Mouse (Mus musculus): ENCODE measurements around the gene Il11. TPM values are rescaled to one million over a fixed set of nuclear protein-coding genes. Genes with fewer than 3 reads are reported as not detected.

The Il11 gene
- polyA plus RNA-seq, 1 experiment from 2014 or later: not detected

DNA sequence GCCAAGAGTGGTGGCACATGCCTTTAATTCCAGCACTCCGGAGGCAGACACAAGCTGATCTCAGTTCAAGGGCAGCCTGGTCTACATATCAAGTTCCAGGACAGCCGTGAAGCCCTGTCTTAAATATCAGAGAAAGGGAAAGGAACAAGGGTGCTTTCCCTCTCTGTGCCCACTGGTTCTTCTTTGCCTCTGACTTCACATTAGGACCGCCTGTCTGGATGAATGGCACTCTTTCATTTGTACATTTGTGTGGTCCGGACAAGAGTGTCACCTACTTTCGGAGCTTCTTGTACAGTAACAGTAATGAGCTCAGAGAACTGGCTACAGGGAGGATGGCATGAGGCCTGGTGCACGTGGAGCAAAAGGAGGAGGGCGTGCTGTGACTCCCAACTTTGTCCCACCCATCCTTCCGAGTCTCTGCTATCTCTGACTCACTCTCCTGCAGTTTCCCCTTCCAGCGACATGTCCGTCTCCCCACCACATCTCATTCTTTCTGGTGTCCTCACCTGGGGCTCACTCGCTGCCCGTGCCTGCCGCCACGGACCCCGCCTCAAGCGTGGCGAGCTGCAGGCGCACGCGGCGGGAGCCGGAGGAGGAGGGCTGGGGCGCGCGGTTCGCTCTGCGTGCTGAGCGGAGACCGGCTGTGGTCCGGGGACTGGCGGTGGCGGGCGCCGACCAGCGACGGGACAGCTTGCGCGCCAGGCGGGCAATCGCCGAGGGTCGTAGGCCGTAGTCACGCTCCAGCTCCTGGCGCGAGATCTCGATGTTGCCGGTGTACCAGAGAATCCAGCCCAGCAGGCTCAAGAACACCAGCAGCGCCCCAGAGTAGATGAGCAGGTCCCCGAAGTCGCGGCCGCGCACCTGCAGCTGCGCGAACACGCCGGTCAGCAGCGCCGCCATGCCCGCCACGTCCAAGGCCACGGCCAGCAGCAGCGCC lies 6.1 kb upstream of the Il11 start:
- DNase-seq (peak; percentile 79), ATAC-seq (ENCODE audit: insufficient read depth) (peak; percentile 44)
- Histone ChIP-seq H3K9ac (peak overlapping the region; percentile 80), H3K4me1 (ENCODE audit: insufficient read depth) (0 out of 2 replicates have a peak, but pooled peaks cover 5% of the 10 kb centered on the region), H3K4me2 (peak overlapping the region; percentile 94), H3K4me3 (ENCODE audit: low read depth, low read length) (peak overlapping the region; percentile 58), H3K9me3 (ENCODE audit: low read depth, low read length) (no peaks in the 10 kb centered on the region), H3K27me3 (ENCODE audit: insufficient read depth, low read length) (peaks cover 6% of the 10 kb centered on the region; the same call in 1 of the 2 replicates), H3K27ac (ENCODE audit: low read depth) (peak overlapping the region; percentile 88), H3K36me3 (ENCODE audit: insufficient read depth) (peaks cover 3% of the 10 kb centered on the region)
- peak; percentile 14; the same call in 1 of the 2 replicates for TF ChIP-seq CTCF (IDR thresholded peaks at IDR 0.05; ENCODE audit: low read depth)
- WGBS: 2% methylated on average over 64 of the region's 64 CpGs

DNA sequence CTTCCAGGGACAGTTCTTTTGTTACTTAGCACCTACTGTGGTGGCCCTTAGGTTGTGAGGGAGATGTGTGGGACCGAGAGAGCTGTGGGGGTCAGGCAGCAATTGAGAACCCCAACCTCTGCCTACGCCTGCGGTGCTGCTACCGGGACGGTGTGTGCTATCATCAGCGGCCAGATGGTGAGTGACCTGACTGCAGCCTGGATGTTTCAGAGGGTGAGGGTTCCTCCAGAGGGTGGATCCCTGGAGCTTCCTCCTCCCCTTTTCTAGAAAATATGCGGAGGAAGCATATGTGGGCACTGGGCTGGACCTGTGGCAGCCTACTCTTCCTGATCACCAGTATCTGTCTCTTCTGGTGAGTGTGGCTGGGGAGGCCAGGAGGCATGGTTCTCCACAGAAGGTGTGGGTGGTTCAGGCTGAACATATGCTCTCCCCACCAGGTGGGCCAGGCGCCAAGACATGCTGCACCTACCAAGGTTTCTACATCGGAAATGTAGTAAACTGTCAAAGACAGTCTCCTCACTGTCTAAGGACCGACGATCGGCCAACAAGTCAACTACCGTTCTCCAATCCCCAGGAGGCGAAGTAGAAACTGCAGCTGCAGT lies 1.1 kb upstream of the Il11 start:
- Histone ChIP-seq H3K4me1 (ENCODE audit: insufficient read depth) (peaks cover 8% of the 10 kb centered on the region; the same call in 1 of the 2 replicates), H3K9ac (no peak overlapping the region), H3K36me3 (ENCODE audit: insufficient read depth) (no peaks in the 10 kb centered on the region), H3K27me3 (ENCODE audit: insufficient read depth, low read length) (peaks cover 4% of the 10 kb centered on the region; the same call in 1 of the 2 replicates), H3K4me2 (no peak overlapping the region), H3K4me3 (ENCODE audit: low read depth, low read length) (no peak overlapping the region), H3K9me3 (ENCODE audit: low read depth, low read length) (no peaks in the 10 kb centered on the region), H3K27ac (ENCODE audit: low read depth) (no peak overlapping the region)
- ATAC-seq (ENCODE audit: insufficient read depth): no peak
- TF ChIP-seq CTCF (IDR thresholded peaks at IDR 0.05; ENCODE audit: low read depth): no peak
- no peak for DNase-seq
- 71% methylated on average over 14 of the region's 14 CpGs for WGBS

DNA sequence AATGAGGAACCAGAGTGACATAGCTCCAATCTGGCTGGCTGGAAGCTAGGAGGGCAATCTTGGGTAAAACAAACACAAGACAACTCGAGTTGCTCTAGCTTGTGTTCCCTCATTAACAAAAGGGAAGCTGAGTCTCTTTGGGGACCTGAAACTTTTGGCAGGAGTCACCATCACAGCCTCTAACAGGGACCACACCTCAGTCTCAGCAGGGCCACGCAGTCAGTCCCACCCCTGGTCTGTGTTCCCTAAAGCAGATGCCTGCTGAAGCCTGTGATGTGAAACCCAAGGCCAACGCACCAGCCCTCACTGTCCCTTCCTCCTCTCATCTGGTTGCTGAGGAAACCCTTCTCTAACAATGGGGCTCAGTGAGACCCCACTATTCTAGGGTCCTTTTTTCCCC lies 529 bp downstream of the Il11 start:
- H3K4me1 ChIP-seq (ENCODE audit: insufficient read depth): peaks cover 3% of the 10 kb centered on the region; the same call in 1 of the 2 replicates
- H3K27ac ChIP-seq (ENCODE audit: low read depth): no peak overlapping the region
- H3K9me3 ChIP-seq (ENCODE audit: low read depth, low read length): no peaks in the 10 kb centered on the region
- DNase-seq: no peak
- TF ChIP-seq CTCF (IDR thresholded peaks at IDR 0.05; ENCODE audit: low read depth): no peak
- H3K27me3 ChIP-seq (ENCODE audit: insufficient read depth, low read length): peaks cover 20% of the 10 kb centered on the region
- H3K9ac ChIP-seq: no peak overlapping the region
- no peak overlapping the region for H3K4me3 ChIP-seq (ENCODE audit: low read depth, low read length)
- H3K4me2 ChIP-seq: no peak overlapping the region
- H3K36me3 ChIP-seq (ENCODE audit: insufficient read depth): no peaks in the 10 kb centered on the region
- 38% methylated on average over 3 of the region's 3 CpGs for WGBS
- ATAC-seq (ENCODE audit: insufficient read depth): no peak

DNA sequence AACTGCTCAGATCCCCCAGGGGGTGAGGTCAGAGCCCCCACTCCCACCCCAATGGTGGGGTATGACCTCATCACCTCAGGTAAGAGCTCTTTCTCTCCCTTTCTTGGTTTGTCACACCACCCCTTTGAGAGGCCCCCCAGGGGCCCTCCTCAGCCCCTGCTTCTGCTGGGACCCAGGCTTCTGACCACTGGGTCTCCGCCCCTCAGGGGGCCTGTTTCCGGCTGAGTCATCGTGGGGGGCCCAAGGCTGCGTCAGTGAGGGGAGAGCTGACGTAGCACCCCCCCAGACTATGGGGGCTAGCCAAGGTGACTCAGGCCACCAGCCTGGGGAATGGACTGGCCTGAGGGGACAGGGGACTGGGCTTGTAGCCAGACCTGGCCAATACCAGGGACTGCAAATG lies 2.7 kb downstream of the Il11 start:
- Histone ChIP-seq H3K27me3 (ENCODE audit: insufficient read depth, low read length) (peaks cover 34% of the 10 kb centered on the region), H3K4me2 (no peak overlapping the region), H3K4me1 (ENCODE audit: insufficient read depth) (peaks cover 3% of the 10 kb centered on the region; the same call in 1 of the 2 replicates), H3K27ac (ENCODE audit: low read depth) (no peak overlapping the region), H3K36me3 (ENCODE audit: insufficient read depth) (no peaks in the 10 kb centered on the region), H3K9ac (no peak overlapping the region), H3K4me3 (ENCODE audit: low read depth, low read length) (no peak overlapping the region), H3K9me3 (ENCODE audit: low read depth, low read length) (no peaks in the 10 kb centered on the region)
- WGBS: 31% methylated on average over 5 of the region's 5 CpGs
- ATAC-seq (ENCODE audit: insufficient read depth) (no peak), DNase-seq (no peak)
- no peak for TF ChIP-seq CTCF (IDR thresholded peaks at IDR 0.05; ENCODE audit: low read depth)

DNA sequence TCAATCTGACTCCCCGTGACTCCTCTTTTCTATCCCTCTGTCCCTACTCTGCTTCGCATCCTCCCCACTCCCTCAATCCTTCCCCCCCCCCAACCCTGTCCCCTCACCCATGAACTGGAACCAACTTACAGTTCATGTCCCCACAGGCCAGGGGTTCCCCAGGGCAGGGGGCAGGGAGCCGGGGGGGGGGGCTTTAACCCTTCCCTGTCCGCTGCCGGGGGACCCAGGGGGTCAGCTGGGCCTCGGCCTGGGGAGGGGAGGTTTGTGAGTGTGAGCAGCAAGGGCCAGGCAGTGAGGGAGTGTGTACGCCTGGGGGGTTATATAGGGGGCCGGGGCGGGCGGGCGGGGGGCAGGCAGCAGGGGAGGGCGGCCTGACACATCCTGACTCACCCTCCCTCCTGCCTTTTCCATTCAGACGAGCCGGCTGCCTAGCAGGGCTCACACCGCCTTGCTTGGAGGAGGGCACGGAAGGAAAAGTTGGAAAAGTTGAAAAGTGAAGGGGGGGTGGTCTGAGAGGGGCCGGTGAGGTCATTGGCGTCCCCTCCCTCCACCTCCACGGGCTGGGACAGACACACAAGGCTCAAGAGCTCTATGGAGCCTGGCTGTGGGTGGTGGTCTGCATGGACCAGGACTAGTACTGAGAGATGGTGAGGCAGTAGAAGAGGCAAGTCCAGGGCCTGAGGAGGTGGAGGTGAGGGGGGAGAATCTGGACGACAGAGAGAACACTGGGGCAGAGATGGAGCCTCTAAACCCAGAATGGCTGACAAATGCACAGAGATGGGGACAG lies 4.6 kb downstream of the Il11 start:
- 8% methylated on average over 20 of the region's 20 CpGs for WGBS

DNA sequence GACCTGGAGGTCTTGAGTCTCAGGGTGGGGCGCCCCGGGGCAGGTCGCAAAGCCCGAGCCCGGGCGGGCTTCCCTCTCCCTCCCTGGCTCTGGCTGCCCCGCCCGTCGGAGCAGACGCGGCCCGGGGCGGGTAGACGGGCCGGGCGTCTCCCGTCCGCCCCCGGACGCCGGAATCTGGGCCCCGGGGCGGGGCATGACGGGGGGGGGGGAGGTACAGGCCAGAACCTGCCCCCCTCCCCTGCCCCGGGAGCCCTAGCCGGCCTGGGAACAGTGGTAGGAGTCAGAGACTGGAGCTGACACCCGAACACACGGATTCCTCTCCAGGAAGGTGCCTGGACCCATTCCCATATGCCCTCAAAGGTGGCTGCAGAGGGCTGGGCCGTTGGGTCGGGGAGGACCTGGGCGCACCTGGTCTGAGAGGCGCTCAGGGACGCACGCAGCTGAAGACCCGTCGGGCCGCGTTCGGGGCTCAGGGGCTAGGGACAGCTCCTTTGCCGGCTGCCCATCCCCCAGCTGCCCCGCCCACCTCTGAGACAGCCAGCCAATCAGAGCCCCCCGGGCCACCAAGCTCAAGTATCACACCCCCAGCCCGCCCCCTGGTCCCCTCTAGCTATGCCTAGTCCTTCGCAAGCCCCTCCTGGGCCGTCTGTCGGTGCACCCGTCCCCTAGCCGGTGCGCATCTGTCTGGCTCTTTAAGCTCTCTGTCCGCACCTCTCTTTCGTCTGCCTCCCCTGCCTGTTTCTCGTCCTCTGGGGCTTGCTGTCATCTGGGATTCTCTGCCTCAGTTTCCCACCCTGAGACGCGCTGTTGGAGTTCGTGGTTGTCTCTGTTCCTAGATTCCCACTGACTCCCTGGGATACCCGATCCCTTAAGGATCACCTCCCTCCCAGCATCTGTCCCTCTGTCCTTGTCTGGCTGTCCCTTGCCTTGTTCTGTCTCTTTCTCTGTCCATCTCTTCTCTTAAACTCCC lies 5.5 kb downstream of the Il11 start:
- WGBS: 2% methylated on average over 47 of the region's 56 CpGs
- Histone ChIP-seq H3K4me2 (peak overlapping the region; percentile 57), H3K9ac (peak overlapping the region; percentile 23)

More for the DNA sequence above, 4.6 kb downstream of the Il11 start:
- ATAC-seq (ENCODE audit: insufficient read depth): no peak
- no peak for DNase-seq
- Histone ChIP-seq H3K36me3 (ENCODE audit: insufficient read depth) (no peaks in the 10 kb centered on the region), H3K27ac (ENCODE audit: low read depth) (no peak overlapping the region), H3K4me3 (ENCODE audit: low read depth, low read length) (no peak overlapping the region), H3K9ac (no peak overlapping the region), H3K27me3 (ENCODE audit: insufficient read depth, low read length) (peaks cover 34% of the 10 kb centered on the region), H3K4me1 (ENCODE audit: insufficient read depth) (peaks cover 3% of the 10 kb centered on the region; the same call in 1 of the 2 replicates), H3K4me2 (no peak overlapping the region), H3K9me3 (ENCODE audit: low read depth, low read length) (no peaks in the 10 kb centered on the region)
- no peak for TF ChIP-seq CTCF (IDR thresholded peaks at IDR 0.05; ENCODE audit: low read depth)

More for the DNA sequence above, 5.5 kb downstream of the Il11 start:
- peak overlapping the region; percentile 33 for H3K4me3 ChIP-seq (ENCODE audit: low read depth, low read length)
- H3K4me1 ChIP-seq (ENCODE audit: insufficient read depth): peaks cover 3% of the 10 kb centered on the region; the same call in 1 of the 2 replicates
- no peak overlapping the region for H3K27ac ChIP-seq (ENCODE audit: low read depth)
- peaks cover 34% of the 10 kb centered on the region for H3K27me3 ChIP-seq (ENCODE audit: insufficient read depth, low read length)
- TF ChIP-seq CTCF (IDR thresholded peaks at IDR 0.05; ENCODE audit: low read depth): no peak
- H3K9me3 ChIP-seq (ENCODE audit: low read depth, low read length): no peaks in the 10 kb centered on the region
- ATAC-seq (ENCODE audit: insufficient read depth) (peak; percentile 76), DNase-seq (peak; percentile 68)
- H3K36me3 ChIP-seq (ENCODE audit: insufficient read depth): no peaks in the 10 kb centered on the region

Measured in lung, embryonic 14.5 days (tissue).